Mouse (Mus musculus): Measurements from ENCODE around the gene Trem1.

DNA sequence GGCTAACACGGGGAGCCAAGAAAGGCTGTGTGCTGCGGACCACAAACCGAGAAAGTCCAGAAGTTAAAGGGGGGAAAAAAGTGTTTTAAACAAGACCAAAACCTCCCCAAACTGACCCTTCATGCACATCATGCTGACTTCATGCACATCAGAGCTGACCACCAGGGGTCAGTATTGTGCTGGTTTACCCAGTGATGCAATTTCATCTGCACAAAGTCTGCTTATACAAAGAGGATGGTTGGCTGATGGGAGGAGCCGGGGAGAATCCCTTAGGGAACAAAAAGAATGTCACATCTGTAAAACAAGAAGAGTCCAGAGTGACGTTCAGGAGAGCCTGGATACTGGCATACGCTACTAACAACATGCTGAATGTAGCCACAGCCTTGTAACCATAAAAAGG is 42.3 kb downstream of the Trem1 start:
- TF ChIP-seq CTCF (IDR thresholded peaks at IDR 0.05; ENCODE audit: borderline replicate concordance, insufficient read depth, low read length): peak; percentile 39; the same call in 1 of the 2 replicates
- TF ChIP-seq POLR2A (IDR thresholded peaks at IDR 0.05; ENCODE audit: low read depth, low read length): no peak

Data from embryonic fibroblast, embryonic 13.5 days (primary cell).